Mouse (Mus musculus) forebrain, postnatal 0 days (tissue): Measurements from ENCODE around the gene Parp2. TPM values are rescaled to one million over a fixed set of nuclear protein-coding genes. Genes with fewer than 3 reads are reported as not detected.

Source experiments
- ATAC-seq: fragments of 200-750 bp; cut with Nextera tagmentation; 2 replicates; pipeline ENCODE4 v1.8.0; 2017; ENCODE audit warnings: mild to moderate bottlenecking, moderate library complexity
- DNase-seq: peaks from one replicate; pipeline ENCODE4 v3.0.0-alpha.2; 2015
- H3K27ac ChIP-seq: fragments of 300-500 bp; sonication (generic); 2 replicates; pipeline ENCODE4 v1.5.1; 2014; ENCODE audit warnings: low read depth, mild to moderate bottlenecking, antibody characterized with exemption, low read length, moderate library complexity, mixed read lengths
- H3K27me3 ChIP-seq: fragments of 300-500 bp; sonication (generic); 2 replicates; pipeline ENCODE4 v1.6.1; 2014; ENCODE audit warnings: mild to moderate bottlenecking, low read length, mixed read lengths; ENCODE audit not compliant: insufficient read depth
- H3K36me3 ChIP-seq: fragments of 300-500 bp; sonication (generic); 2 replicates; pipeline ENCODE4 v1.6.1; 2014; ENCODE audit warnings: mild to moderate bottlenecking, moderate library complexity; ENCODE audit not compliant: insufficient read depth
- H3K4me1 ChIP-seq: fragments of 300-500 bp; sonication (generic); 2 replicates; pipeline ENCODE4 v1.6.1; 2014; ENCODE audit warnings: antibody characterized with exemption; ENCODE audit not compliant: insufficient read depth
- H3K4me2 ChIP-seq: fragments of 300-500 bp; sonication (generic); 2 replicates; pipeline ENCODE4 v1.6.1; 2014; ENCODE audit warnings: low read depth, mild to moderate bottlenecking, moderate library complexity
- H3K4me3 ChIP-seq: fragments of 300-500 bp; sonication (generic); 2 replicates; pipeline ENCODE4 v1.5.1; 2014; ENCODE audit warnings: low read depth, low read length, mixed read lengths
- H3K9ac ChIP-seq: fragments of 300-500 bp; sonication (generic); 2 replicates; pipeline ENCODE4 v1.6.1; 2014; ENCODE audit warnings: mild to moderate bottlenecking
- H3K9me3 ChIP-seq: fragments of 300-500 bp; sonication (generic); 2 replicates; pipeline ENCODE4 v1.6.1; 2016; ENCODE audit warnings: low read length
- CTCF ChIP-seq: sonication (generic); IDR thresholded peaks from 2 replicates; pipeline ENCODE4 v1.5.1; 2016; ENCODE audit warnings: antibody characterized with exemption, control low read depth, low read depth
- WGBS: fragments of 180-500 bp; shearing (Covaris S2); extraction: QIAGEN DNeasy Blood & Tissue Kit; methylation state at CpG from one replicate; pipeline ENCODE4 v1.1.7; 2014; 5-methylcytosine and 5-hydroxymethylcytosine counted together
- polyA plus RNA-seq: library from polyadenylated mRNA; unstranded; fragments of >200 nt; fragmentation: Nextera tagmentation; extraction: Ambion mirVana; gene quantifications from 2 replicates; pipeline ENCODE4 v1.2.1, GENCODE M21; 2015
- total RNA-seq: library from RNA; depleted of rRNA; stranded (reverse); fragments of >200 nt; gene quantifications from 2 replicates; pipeline ENCODE4 v1.2.3, GENCODE M21; 2014

The Parp2 gene
- total and polyA plus RNA-seq, 2 experiments from 2014 or later, result 34.4 to 35.7 TPM

- 11% methylated on average over 2 of the region's 2 CpGs for WGBS
- H3K4me2 ChIP-seq, result no peak overlapping the region
- H3K4me1 ChIP-seq, result no peaks in the 10 kb centered on the region
- no peak for ATAC-seq
- no peaks in the 10 kb centered on the region for H3K27me3 ChIP-seq
- no peaks in the 10 kb centered on the region for H3K9me3 ChIP-seq
- no peak overlapping the region for H3K4me3 ChIP-seq
- peak; percentile 52 for TF ChIP-seq CTCF
- no peak overlapping the region for H3K9ac ChIP-seq
- H3K27ac ChIP-seq, result no peak overlapping the region
- DNase-seq, result no peak
- H3K36me3 ChIP-seq, result no peaks in the 10 kb centered on the region
These were observed 19.5 kb upstream of the Parp2 start for GRCm38 (mm10) chr14:50788157-50788556.

DNA sequence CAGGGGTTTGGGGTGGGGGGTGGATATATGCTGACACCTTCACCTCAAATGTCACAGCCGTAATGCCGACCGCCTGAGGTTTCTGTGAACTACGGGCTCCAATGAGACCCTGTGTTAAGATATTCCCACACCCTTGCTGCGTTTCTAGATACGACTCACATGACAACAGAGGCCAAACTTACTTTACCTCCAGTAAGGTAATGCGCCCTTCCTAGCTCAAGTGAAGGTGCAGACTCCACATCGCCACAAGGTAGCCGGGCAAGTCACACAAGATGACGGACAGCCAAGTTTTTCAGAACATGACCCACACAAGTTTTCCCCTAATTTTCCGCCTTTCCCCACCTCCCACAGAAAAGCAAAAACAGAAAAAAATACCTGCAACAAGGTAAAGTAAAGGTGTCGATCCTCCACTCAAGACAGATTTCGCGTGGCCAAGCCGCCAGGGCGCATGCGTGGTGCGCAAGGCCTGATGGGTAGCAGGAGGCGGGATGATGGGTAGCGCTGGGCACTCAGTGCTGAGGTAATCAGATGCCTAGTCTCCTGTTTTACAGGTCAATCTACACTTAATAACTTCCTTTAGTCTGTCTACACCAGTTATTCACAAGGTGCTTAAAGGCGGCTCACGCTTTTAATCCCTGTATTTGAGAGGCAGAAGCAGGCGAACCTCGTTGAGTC, 12.2 kb upstream of the Parp2 start:
- Histone ChIP-seq H3K36me3 (no peaks in the 10 kb centered on the region), H3K9me3 (no peaks in the 10 kb centered on the region), H3K4me3 (no peak overlapping the region), H3K4me2 (no peak overlapping the region), H3K4me1 (no peaks in the 10 kb centered on the region), H3K27me3 (no peaks in the 10 kb centered on the region), H3K27ac (no peak overlapping the region), H3K9ac (no peak overlapping the region)
- ATAC-seq (no peak), DNase-seq (no peak)
- TF ChIP-seq CTCF, result no peak
- WGBS, result 94% methylated on average over 24 of the region's 24 CpGs

- no peak for TF ChIP-seq CTCF
- ATAC-seq (no peak), DNase-seq (no peak)
- Histone ChIP-seq H3K27ac (no peak overlapping the region), H3K27me3 (no peaks in the 10 kb centered on the region), H3K4me3 (no peak overlapping the region), H3K4me2 (no peak overlapping the region), H3K36me3 (no peaks in the 10 kb centered on the region), H3K9me3 (no peaks in the 10 kb centered on the region), H3K4me1 (no peaks in the 10 kb centered on the region), H3K9ac (no peak overlapping the region)
- WGBS, result 88% methylated on average over 4 of the region's 4 CpGs
These were observed 11.7 kb upstream of the Parp2 start for GRCm38 (mm10) chr14:50795965-50796364.

- DNase-seq (no peak), ATAC-seq (no peak)
- WGBS, result 83% methylated on average over 1 of the region's 1 CpGs
- Histone ChIP-seq H3K4me3 (no peak overlapping the region), H3K9ac (no peak overlapping the region), H3K36me3 (no peaks in the 10 kb centered on the region), H3K9me3 (no peaks in the 10 kb centered on the region), H3K27me3 (no peaks in the 10 kb centered on the region), H3K4me2 (no peak overlapping the region), H3K4me1 (no peaks in the 10 kb centered on the region), H3K27ac (no peak overlapping the region)
- TF ChIP-seq CTCF, result no peak
These were observed 11.2 kb upstream of the Parp2 start for GRCm38 (mm10) chr14:50796464-50796863.

DNA sequence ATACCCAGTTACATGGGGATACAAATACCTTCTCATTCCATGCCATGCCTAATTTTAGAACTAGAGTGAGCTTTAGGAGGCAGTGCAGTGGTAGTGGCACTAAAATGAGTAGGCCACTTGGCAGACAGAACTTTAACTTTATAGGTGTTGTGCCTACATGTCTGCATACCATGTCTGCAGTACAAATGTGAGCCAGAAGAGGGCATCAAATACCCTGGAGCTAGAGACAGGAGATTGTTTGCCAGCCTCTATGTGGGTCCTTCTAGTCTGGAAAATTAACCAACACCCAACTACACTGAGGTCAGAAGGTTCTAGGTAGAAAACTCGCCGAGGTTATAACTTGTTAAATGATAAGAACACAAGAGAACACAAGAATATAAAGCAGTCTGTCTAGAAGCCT, 9.1 kb upstream of the Parp2 start:
- no peaks in the 10 kb centered on the region for H3K36me3 ChIP-seq
- no peak overlapping the region for H3K9ac ChIP-seq
- no peaks in the 10 kb centered on the region for H3K9me3 ChIP-seq
- H3K4me1 ChIP-seq, result no peaks in the 10 kb centered on the region
- ATAC-seq (no peak), DNase-seq (peak; percentile 20)
- H3K27ac ChIP-seq, result no peak overlapping the region
- H3K4me3 ChIP-seq, result no peak overlapping the region
- no peak overlapping the region for H3K4me2 ChIP-seq
- peak; percentile 56 for TF ChIP-seq CTCF
- 69% methylated on average over 2 of the region's 2 CpGs for whole genome bisulfite sequencing
- H3K27me3 ChIP-seq, result no peaks in the 10 kb centered on the region

- Histone ChIP-seq H3K4me2 (no peak overlapping the region), H3K4me3 (no peak overlapping the region), H3K4me1 (no peaks in the 10 kb centered on the region), H3K27me3 (no peaks in the 10 kb centered on the region), H3K36me3 (no peaks in the 10 kb centered on the region), H3K9me3 (no peaks in the 10 kb centered on the region), H3K27ac (no peak overlapping the region), H3K9ac (no peak overlapping the region)
- ATAC-seq (peak; percentile 53), DNase-seq (peak; percentile 79)
- peak; percentile 66 for TF ChIP-seq CTCF
- 3% methylated on average over 3 of the region's 3 CpGs for WGBS
These were observed 8.0 kb upstream of the Parp2 start for GRCm38 (mm10) chr14:50799502-50800259.

- DNase-seq, result no peak
- Histone ChIP-seq H3K27me3 (no peaks in the 10 kb centered on the region), H3K36me3 (no peaks in the 10 kb centered on the region), H3K4me1 (no peaks in the 10 kb centered on the region), H3K4me3 (no peak overlapping the region), H3K4me2 (no peak overlapping the region), H3K27ac (no peak overlapping the region), H3K9me3 (no peaks in the 10 kb centered on the region), H3K9ac (no peak overlapping the region)
- ATAC-seq, result no peak
- TF ChIP-seq CTCF, result no peak
- WGBS, result 87% methylated on average over 6 of the region's 6 CpGs
These were observed 5.2 kb upstream of the Parp2 start for GRCm38 (mm10) chr14:50802441-50802840.
